Mouse (Mus musculus) stomach, embryonic 14.5 days (tissue): ENCODE measurements around the gene Vps45. TPM values are rescaled to one million over a fixed set of nuclear protein-coding genes. Genes with fewer than 3 reads are reported as not detected.
"Not testable (repeated sequence)": the region's sequence is repeated elsewhere in the genome, so short reads cannot be mapped to it uniquely, and the experiment has no call there.

Experiments used
- ATAC-seq: fragments of 200-750 bp; cut with Nextera tagmentation; 2 replicates; pipeline ENCODE4 v1.8.0; 2017; ENCODE audit warnings: low read depth, moderate TSS enrichment; ENCODE audit not compliant: insufficient number of reproducible peaks, insufficient read depth, low FRiP score
- H3K27ac ChIP-seq: fragments of 300-500 bp; sonication (generic); 2 replicates; pipeline ENCODE4 v1.5.1; 2014; ENCODE audit warnings: mild to moderate bottlenecking, low read length, moderate library complexity, mixed read lengths
- H3K27me3 ChIP-seq: fragments of 300-500 bp; sonication (generic); 2 replicates; pipeline ENCODE4 v1.6.1; 2014; ENCODE audit warnings: low read length, control low read depth, mixed read lengths; ENCODE audit not compliant: control insufficient read depth, insufficient read depth
- H3K36me3 ChIP-seq: fragments of 300-500 bp; sonication (generic); 2 replicates; pipeline ENCODE4 v1.6.1; 2014; ENCODE audit warnings: mild to moderate bottlenecking, control low read depth, low read length, moderate library complexity, mixed read lengths; ENCODE audit not compliant: control insufficient read depth, insufficient read depth
- H3K4me1 ChIP-seq: fragments of 300-500 bp; sonication (generic); 2 replicates; pipeline ENCODE4 v1.6.1; 2014; ENCODE audit warnings: low read length, control low read depth, mixed read lengths; ENCODE audit not compliant: control insufficient read depth, insufficient read depth
- H3K4me2 ChIP-seq: fragments of 300-500 bp; sonication (generic); replicated peaks from 2 replicates; pipeline ENCODE4 v1.6.1; 2014; ENCODE audit warnings: low read depth, low read length, control low read depth
- H3K4me3 ChIP-seq: fragments of 300-500 bp; sonication (generic); 2 replicates; pipeline ENCODE4 v1.5.1; 2014; ENCODE audit warnings: low read depth, low read length, control low read depth
- H3K9ac ChIP-seq: fragments of 300-500 bp; sonication (generic); replicated peaks from 2 replicates; pipeline ENCODE4 v1.6.1; 2014; ENCODE audit warnings: low read depth, mild to moderate bottlenecking, control low read depth, low read length, moderate library complexity, mixed read lengths
- H3K9me3 ChIP-seq: fragments of 300-500 bp; sonication (generic); 2 replicates; pipeline ENCODE4 v1.6.1; 2016; ENCODE audit warnings: low read depth, low read length, control low read depth; ENCODE audit not compliant: control insufficient read depth
- WGBS: fragments of 180-500 bp; shearing (Covaris S2); extraction: QIAGEN DNeasy Blood & Tissue Kit; methylation state at CpG from one replicate; pipeline ENCODE4 v1.1.7; 2014; 5-methylcytosine and 5-hydroxymethylcytosine counted together
- polyA plus RNA-seq: library from polyadenylated mRNA; unstranded; fragments of >200 nt; fragmentation: Nextera tagmentation; extraction: Ambion mirVana; gene quantifications from 2 replicates; pipeline ENCODE4 v1.2.1, GENCODE M21; 2014

Vps45 gene
- polyA plus RNA-seq, 1 experiment from 2014 or later: 22.5 TPM

GRCm38 (mm10) chr3:96056031-96056430 lies 2.2 kb downstream of the Vps45 start:
- Histone ChIP-seq H3K4me3 (no peak overlapping the region), H3K4me1 (no peaks in the 10 kb centered on the region; the same call in 1 of the 2 replicates), H3K4me2 (no peak overlapping the region), H3K36me3 (no peaks in the 10 kb centered on the region), H3K9me3 (no peaks in the 10 kb centered on the region), H3K27me3 (no peaks in the 10 kb centered on the region), H3K27ac (no peak overlapping the region), H3K9ac (no peak overlapping the region)
- ATAC-seq: no peak
- 88% methylated on average over 4 of the region's 4 CpGs for WGBS

GRCm38 (mm10) chr3:96055294-96055693 lies 3.0 kb downstream of the Vps45 start:
- Histone ChIP-seq H3K4me1 (no peaks in the 10 kb centered on the region; the same call in 1 of the 2 replicates), H3K9me3 (no peaks in the 10 kb centered on the region), H3K4me3 (no peak overlapping the region), H3K36me3 (0 out of 2 replicates have a peak, but pooled peaks cover 3% of the 10 kb centered on the region), H3K27ac (no peak overlapping the region), H3K4me2 (no peak overlapping the region), H3K27me3 (no peaks in the 10 kb centered on the region), H3K9ac (no peak overlapping the region)
- 83% methylated on average over 6 of the region's 6 CpGs for WGBS
- no peak for ATAC-seq

- Histone ChIP-seq H3K27ac (no peak overlapping the region), H3K4me2 (no peak overlapping the region), H3K27me3 (no peaks in the 10 kb centered on the region), H3K36me3 (0 out of 2 replicates have a peak, but pooled peaks cover 3% of the 10 kb centered on the region), H3K4me3 (no peak overlapping the region), H3K4me1 (no peaks in the 10 kb centered on the region), H3K9ac (no peak overlapping the region), H3K9me3 (no peaks in the 10 kb centered on the region)
- no peak for ATAC-seq
- WGBS: 52% methylated on average over 2 of the region's 2 CpGs
Observed at GRCm38 (mm10) chr3:96051839-96052238, 6.4 kb downstream of the Vps45 start.

- Histone ChIP-seq H3K4me3 (no peak overlapping the region), H3K9ac (no peak overlapping the region), H3K4me1 (no peaks in the 10 kb centered on the region), H3K4me2 (no peak overlapping the region), H3K9me3 (no peaks in the 10 kb centered on the region), H3K27ac (no peak overlapping the region), H3K27me3 (no peaks in the 10 kb centered on the region), H3K36me3 (peaks cover 3% of the 10 kb centered on the region; the same call in 1 of the 2 replicates)
- WGBS: 75% methylated on average over 4 of the region's 4 CpGs
- no peak for ATAC-seq
Observed at GRCm38 (mm10) chr3:96051186-96051585, 7.1 kb downstream of the Vps45 start.

- Histone ChIP-seq H3K4me3 (no peak overlapping the region), H3K9ac (no peak overlapping the region), H3K4me1 (no peaks in the 10 kb centered on the region), H3K27ac (no peak overlapping the region), H3K36me3 (peaks cover 7% of the 10 kb centered on the region; the same call in 1 of the 2 replicates), H3K27me3 (no peaks in the 10 kb centered on the region), H3K4me2 (no peak overlapping the region), H3K9me3 (no peaks in the 10 kb centered on the region)
- 80% methylated on average over 7 of the region's 7 CpGs for WGBS
- ATAC-seq: no peak
Observed at GRCm38 (mm10) chr3:96050779-96051178, 7.5 kb downstream of the Vps45 start.

- H3K4me3 ChIP-seq, ATAC-seq, H3K27ac ChIP-seq, H3K4me1 ChIP-seq, H3K9me3 ChIP-seq, H3K4me2 ChIP-seq, H3K27me3 ChIP-seq, H3K36me3 ChIP-seq, H3K9ac ChIP-seq: not testable (repeated sequence)
- WGBS: 83% methylated on average over 3 of the region's 3 CpGs
Observed at GRCm38 (mm10) chr3:96044559-96044958, 13.7 kb downstream of the Vps45 start.

GRCm38 (mm10) chr3:96043104-96043503 lies 15.2 kb downstream of the Vps45 start:
- peaks cover 4% of the 10 kb centered on the region; the same call in 1 of the 2 replicates for H3K36me3 ChIP-seq
- 76% methylated on average over 1 of the region's 1 CpGs for WGBS
- no peak overlapping the region for H3K4me2 ChIP-seq
- H3K27ac ChIP-seq: no peak overlapping the region
- no peaks in the 10 kb centered on the region for H3K27me3 ChIP-seq
- ATAC-seq: no peak
- H3K9me3 ChIP-seq: no peaks in the 10 kb centered on the region
- no peak overlapping the region for H3K4me3 ChIP-seq
- no peaks in the 10 kb centered on the region for H3K4me1 ChIP-seq
- no peak overlapping the region for H3K9ac ChIP-seq

GRCm38 (mm10) chr3:96041079-96041478 lies 17.2 kb downstream of the Vps45 start:
- Histone ChIP-seq H3K9me3 (no peaks in the 10 kb centered on the region), H3K4me3 (no peak overlapping the region), H3K9ac (no peak overlapping the region), H3K27ac (no peak overlapping the region), H3K27me3 (no peaks in the 10 kb centered on the region), H3K4me1 (no peaks in the 10 kb centered on the region), H3K4me2 (no peak overlapping the region), H3K36me3 (peaks cover 2% of the 10 kb centered on the region; the same call in 1 of the 2 replicates)
- ATAC-seq: no peak
- 89% methylated on average over 6 of the region's 6 CpGs for WGBS

GRCm38 (mm10) chr3:96040663-96041006 lies 17.6 kb downstream of the Vps45 start:
- Histone ChIP-seq H3K4me2 (no peak overlapping the region), H3K4me3 (no peak overlapping the region), H3K9ac (no peak overlapping the region), H3K36me3 (no peaks in the 10 kb centered on the region; the same call in 1 of the 2 replicates), H3K27me3 (no peaks in the 10 kb centered on the region), H3K4me1 (no peaks in the 10 kb centered on the region), H3K9me3 (no peaks in the 10 kb centered on the region), H3K27ac (no peak overlapping the region)
- no peak for ATAC-seq
- WGBS: 99% methylated on average over 2 of the region's 2 CpGs
